Mouse (Mus musculus) limb, embryonic 14.5 days (tissue): ENCODE results near the gene Ackr4. TPM values are rescaled to one million over a fixed set of nuclear protein-coding genes. Genes with fewer than 3 reads are reported as not detected.

Source experiments
- ATAC-seq: fragments of 200-750 bp; cut with Nextera tagmentation; 2 replicates; pipeline ENCODE4 v1.8.0; 2017; ENCODE audit warnings: low read depth, moderate number of reproducible peaks, moderate TSS enrichment; ENCODE audit not compliant: low FRiP score
- DNase-seq: peaks from one replicate; pipeline ENCODE4 v3.0.0-alpha.2; 2015; ENCODE audit warnings: low spot score
- H3K27ac ChIP-seq: fragments of 300-500 bp; sonication (generic); replicated peaks from 2 replicates; pipeline ENCODE4 v1.5.1; 2014; ENCODE audit warnings: low read depth, mild to moderate bottlenecking, low read length, moderate library complexity, mixed read lengths
- H3K27me3 ChIP-seq: fragments of 300-500 bp; sonication (generic); 2 replicates; pipeline ENCODE4 v1.6.1; 2014; ENCODE audit warnings: low read length, mixed read lengths; ENCODE audit not compliant: control insufficient read depth, insufficient read depth
- H3K36me3 ChIP-seq: fragments of 300-500 bp; sonication (generic); 2 replicates; pipeline ENCODE4 v1.6.1; 2014; ENCODE audit warnings: mild to moderate bottlenecking, low read length, moderate library complexity, mixed read lengths; ENCODE audit not compliant: control insufficient read depth, insufficient read depth
- H3K4me1 ChIP-seq: fragments of 300-500 bp; sonication (generic); 2 replicates; pipeline ENCODE4 v1.6.1; 2014; ENCODE audit warnings: antibody characterized with exemption, low read length, mixed read lengths; ENCODE audit not compliant: control insufficient read depth, insufficient read depth
- H3K4me2 ChIP-seq: fragments of 300-500 bp; sonication (generic); replicated peaks from 2 replicates; pipeline ENCODE4 v1.6.1; 2014; ENCODE audit warnings: low read depth, mild to moderate bottlenecking, low read length, moderate library complexity; ENCODE audit not compliant: severe bottlenecking
- H3K4me3 ChIP-seq: fragments of 300-500 bp; sonication (generic); replicated peaks from 2 replicates; pipeline ENCODE4 v1.5.1; 2014; ENCODE audit warnings: low read length
- H3K9ac ChIP-seq: fragments of 300-500 bp; sonication (generic); 2 replicates; pipeline ENCODE4 v1.6.1; 2014; ENCODE audit warnings: mild to moderate bottlenecking, low read depth, low read length, moderate library complexity; ENCODE audit not compliant: severe bottlenecking
- H3K9me3 ChIP-seq: fragments of 300-500 bp; sonication (generic); 2 replicates; pipeline ENCODE4 v1.6.1; 2016; ENCODE audit warnings: low read length; ENCODE audit not compliant: control insufficient read depth
- POLR2A ChIP-seq: fragments of 200-500 bp; IDR thresholded peaks from 2 replicates; pipeline ENCODE4 v1.8.0; 2012; ENCODE audit warnings: inconsistent platforms, mild to moderate bottlenecking, moderate library complexity, borderline replicate concordance; ENCODE audit not compliant: insufficient read depth, insufficient read length; ENCODE audit errors: extremely low read depth
- WGBS: fragments of 180-500 bp; shearing (Covaris S2); extraction: QIAGEN DNeasy Blood & Tissue Kit; methylation state at CpG from one replicate; pipeline ENCODE4 v1.1.7; 2014; 5-methylcytosine and 5-hydroxymethylcytosine counted together
- polyA plus RNA-seq, 2 experiments: library from polyadenylated mRNA; depleted of rRNA in 1 of 2; stranded (reverse) in 1 of 2; unstranded in 1 of 2; fragments of >200 nt; fragmentation: Nextera tagmentation in 1 of 2; extraction: Ambion mirVana in 1 of 2; gene quantifications; 2 replicates each; pipeline versions ENCODE4 v1.2.1 to v1.2.3; 2012 to 2014

Gene Ackr4
- polyA plus RNA-seq, 2 experiments: 2.8 TPM

- Histone ChIP-seq H3K27ac (no peak overlapping the region), H3K27me3 (no peaks in the 10 kb centered on the region), H3K4me1 (no peaks in the 10 kb centered on the region), H3K9me3 (no peaks in the 10 kb centered on the region), H3K9ac (no peak overlapping the region), H3K36me3 (peaks cover 96% of the 10 kb centered on the region), H3K4me2 (no peak overlapping the region), H3K4me3 (no peak overlapping the region)
- 88% methylated on average over 6 of the region's 6 CpGs for WGBS
- ATAC-seq (no peak), DNase-seq (no peak)
- no peak for TF ChIP-seq POLR2A
These were observed 75.7 kb downstream of the Ackr4 start for GRCm38 (mm10) chr9:104051028-104051427.

- Histone ChIP-seq H3K4me1 (no peaks in the 10 kb centered on the region), H3K4me2 (no peak overlapping the region), H3K9ac (no peak overlapping the region), H3K27ac (no peak overlapping the region), H3K27me3 (no peaks in the 10 kb centered on the region), H3K9me3 (no peaks in the 10 kb centered on the region), H3K36me3 (peaks cover 57% of the 10 kb centered on the region), H3K4me3 (no peak overlapping the region)
- no peak for ATAC-seq
- TF ChIP-seq POLR2A: no peak
- no peak for DNase-seq
- 91% methylated on average over 4 of the region's 4 CpGs for WGBS
These were observed 83.1 kb downstream of the Ackr4 start for GRCm38 (mm10) chr9:104043676-104044075.

GRCm38 (mm10) chr9:104040362-104040761, 86.4 kb downstream of the Ackr4 start, which contains the start of gene Gm28305:
Gm28305 (plus strand) TSS chr9:104040662.
- H3K9me3 ChIP-seq: no peaks in the 10 kb centered on the region
- H3K9ac ChIP-seq: no peak within 1 kb of the TSS
- DNase-seq (no peak), ATAC-seq (no peak)
- no peak within 1 kb of the TSS for H3K4me2 ChIP-seq
- 55% methylated on average over 2 of the region's 2 CpGs for WGBS
- no peaks in the 10 kb centered on the region for H3K4me1 ChIP-seq
- H3K27ac ChIP-seq: no peak within 1 kb of the TSS
- no peak within 1 kb of the TSS for H3K4me3 ChIP-seq
- no peak for TF ChIP-seq POLR2A
- H3K36me3 ChIP-seq: peaks cover 61% of the 10 kb centered on the region
- no peaks in the 10 kb centered on the region for H3K27me3 ChIP-seq

GRCm38 (mm10) chr9:104039742-104040141, 87.0 kb downstream of the Ackr4 start:
- Histone ChIP-seq H3K9ac (no peak overlapping the region), H3K4me2 (no peak overlapping the region), H3K9me3 (no peaks in the 10 kb centered on the region), H3K4me3 (no peak overlapping the region), H3K4me1 (no peaks in the 10 kb centered on the region), H3K36me3 (peaks cover 60% of the 10 kb centered on the region), H3K27me3 (no peaks in the 10 kb centered on the region), H3K27ac (no peak overlapping the region)
- DNase-seq (no peak), ATAC-seq (no peak)
- no peak for TF ChIP-seq POLR2A
- 84% methylated on average over 4 of the region's 4 CpGs for WGBS

- Histone ChIP-seq H3K4me2 (no peak overlapping the region), H3K9ac (no peak overlapping the region), H3K36me3 (peaks cover 60% of the 10 kb centered on the region), H3K4me3 (no peak overlapping the region), H3K4me1 (no peaks in the 10 kb centered on the region), H3K27me3 (no peaks in the 10 kb centered on the region), H3K27ac (no peak overlapping the region), H3K9me3 (no peaks in the 10 kb centered on the region)
- TF ChIP-seq POLR2A: no peak
- DNase-seq: no peak
- whole genome bisulfite sequencing: 85% methylated on average over 21 of the region's 21 CpGs
- no peak for ATAC-seq
These were observed 87.6 kb downstream of the Ackr4 start for GRCm38 (mm10) chr9:104039031-104039695.

- Histone ChIP-seq H3K4me1 (no peaks in the 10 kb centered on the region), H3K27me3 (no peaks in the 10 kb centered on the region), H3K36me3 (peaks cover 65% of the 10 kb centered on the region), H3K4me2 (no peak overlapping the region), H3K9ac (no peak overlapping the region), H3K4me3 (no peak overlapping the region), H3K9me3 (no peaks in the 10 kb centered on the region), H3K27ac (no peak overlapping the region)
- whole genome bisulfite sequencing: 82% methylated on average over 13 of the region's 13 CpGs
- ATAC-seq (no peak), DNase-seq (no peak)
- TF ChIP-seq POLR2A: no peak
These were observed 88.5 kb downstream of the Ackr4 start for GRCm38 (mm10) chr9:104038266-104038665.
